Mouse (Mus musculus): Measurements from ENCODE around the gene Cc2d2b. TPM values are rescaled to one million over a fixed set of nuclear protein-coding genes. Genes with fewer than 3 reads are reported as not detected.

The Cc2d2b gene
- 0.05 TPM in 1 of 2 replicates, not detected in the other for polyA plus RNA-seq (2015; fragmentation: Nextera tagmentation; extraction: Ambion mirVana)

DNA sequence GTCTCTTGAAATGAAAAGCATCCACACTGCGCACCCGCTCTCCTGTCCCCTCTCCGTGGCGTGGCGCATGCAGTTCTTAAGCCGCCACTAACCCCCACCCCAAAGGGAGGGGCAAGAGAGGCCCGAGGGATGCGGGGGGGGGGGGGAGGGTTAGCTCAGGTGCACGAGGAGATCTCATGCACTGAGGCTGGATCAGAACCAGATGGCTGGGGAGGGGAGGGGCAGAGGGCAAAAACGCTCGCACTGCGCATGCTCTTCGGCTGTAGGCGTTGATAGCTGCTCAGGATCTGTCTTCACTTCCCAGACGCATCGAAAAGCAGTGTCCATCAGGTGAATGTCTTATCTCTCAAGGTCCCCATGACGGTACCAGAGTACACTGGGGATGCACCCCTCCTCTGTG lies at the start of gene Cc2d2b:
Gene Cc2d2b (plus strand): TSS at position 195 of the 400 bp plus-strand sequence.
- peak within 1 kb of the TSS; percentile 54 for H3K4me2 ChIP-seq
- ATAC-seq (ENCODE audit: extremely low read depth, insufficient number of reproducible peaks, low FRiP score, low TSS enrichment), result no peak
- no peaks in the 10 kb centered on the region for H3K36me3 ChIP-seq
- H3K27me3 ChIP-seq (replicated peaks), result peaks cover 15% of the 10 kb centered on the region
- H3K27ac ChIP-seq (replicated peaks), result no peak within 1 kb of the TSS
- whole genome bisulfite sequencing, result 46% methylated on average over 16 of the region's 17 CpGs
- H3K4me1 ChIP-seq, result no peaks in the 10 kb centered on the region
- peak within 1 kb of the TSS; percentile 24 for H3K4me3 ChIP-seq
- no peak within 1 kb of the TSS for H3K9ac ChIP-seq
- H3K9me3 ChIP-seq, result no peaks in the 10 kb centered on the region

DNA sequence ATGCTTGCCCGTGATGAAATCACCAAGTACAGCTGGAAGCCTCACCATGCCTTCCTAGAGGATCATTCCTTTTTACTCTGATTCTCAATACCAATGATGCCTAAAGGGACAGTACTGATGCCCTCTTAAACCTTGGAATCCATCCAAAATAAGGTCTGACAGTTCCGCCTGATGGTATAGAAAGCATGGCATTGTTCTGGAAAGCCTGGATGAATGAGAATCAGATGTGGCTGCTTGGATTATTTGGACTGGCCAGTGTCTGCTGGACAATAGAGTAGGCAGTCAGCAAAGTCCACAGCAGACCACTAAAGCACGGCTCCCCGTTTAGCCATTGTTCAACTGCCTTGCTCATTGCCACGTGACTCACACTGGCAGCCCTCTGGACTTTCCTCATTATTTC lies 48.7 kb upstream of the Cc2d2b start:
- Histone ChIP-seq H3K27me3 (replicated peaks) (no peaks in the 10 kb centered on the region), H3K27ac (replicated peaks) (no peak overlapping the region), H3K36me3 (no peaks in the 10 kb centered on the region), H3K4me2 (no peak overlapping the region), H3K4me3 (no peak overlapping the region), H3K9ac (no peak overlapping the region), H3K4me1 (peaks cover 20% of the 10 kb centered on the region), H3K9me3 (no peaks in the 10 kb centered on the region)
- ATAC-seq (ENCODE audit: extremely low read depth, insufficient number of reproducible peaks, low FRiP score, low TSS enrichment), result no peak
- 72% methylated on average over 5 of the region's 5 CpGs for WGBS

DNA sequence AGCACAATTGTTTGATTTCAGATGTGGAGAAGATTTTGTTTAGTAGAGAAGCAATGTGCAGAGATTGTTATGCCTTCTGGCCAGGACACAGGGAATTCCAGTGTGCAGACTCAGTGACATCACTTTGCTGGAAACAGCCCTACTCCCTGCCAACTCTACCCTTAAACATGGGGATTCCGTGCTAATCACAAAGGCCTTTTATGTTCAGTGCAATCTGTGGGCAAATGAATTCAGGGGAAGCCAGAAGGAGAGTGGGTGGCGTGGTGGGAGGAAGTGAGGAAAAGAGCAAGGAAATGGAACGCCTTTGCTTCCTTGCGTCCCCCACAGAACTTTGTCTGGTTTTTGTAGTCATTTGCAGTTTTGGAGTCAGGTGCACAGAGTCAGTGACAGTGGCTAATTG lies 46.1 kb upstream of the Cc2d2b start:
- H3K9me3 ChIP-seq, result no peaks in the 10 kb centered on the region
- peak overlapping the region; percentile 16; the same call in 1 of the 2 replicates for H3K4me2 ChIP-seq
- H3K36me3 ChIP-seq, result no peaks in the 10 kb centered on the region
- no peak for ATAC-seq (ENCODE audit: extremely low read depth, insufficient number of reproducible peaks, low FRiP score, low TSS enrichment)
- H3K9ac ChIP-seq, result 0 out of 2 replicates have a peak overlapping the region, but pooled peaks have one; percentile 5
- H3K4me1 ChIP-seq, result peaks cover 25% of the 10 kb centered on the region
- 0 out of 2 replicates have a peak overlapping the region, but pooled peaks have one; percentile 28 for H3K27ac ChIP-seq (replicated peaks)
- WGBS, result 47% methylated on average over 4 of the region's 4 CpGs
- no peak overlapping the region for H3K4me3 ChIP-seq
- H3K27me3 ChIP-seq (replicated peaks), result no peaks in the 10 kb centered on the region

DNA sequence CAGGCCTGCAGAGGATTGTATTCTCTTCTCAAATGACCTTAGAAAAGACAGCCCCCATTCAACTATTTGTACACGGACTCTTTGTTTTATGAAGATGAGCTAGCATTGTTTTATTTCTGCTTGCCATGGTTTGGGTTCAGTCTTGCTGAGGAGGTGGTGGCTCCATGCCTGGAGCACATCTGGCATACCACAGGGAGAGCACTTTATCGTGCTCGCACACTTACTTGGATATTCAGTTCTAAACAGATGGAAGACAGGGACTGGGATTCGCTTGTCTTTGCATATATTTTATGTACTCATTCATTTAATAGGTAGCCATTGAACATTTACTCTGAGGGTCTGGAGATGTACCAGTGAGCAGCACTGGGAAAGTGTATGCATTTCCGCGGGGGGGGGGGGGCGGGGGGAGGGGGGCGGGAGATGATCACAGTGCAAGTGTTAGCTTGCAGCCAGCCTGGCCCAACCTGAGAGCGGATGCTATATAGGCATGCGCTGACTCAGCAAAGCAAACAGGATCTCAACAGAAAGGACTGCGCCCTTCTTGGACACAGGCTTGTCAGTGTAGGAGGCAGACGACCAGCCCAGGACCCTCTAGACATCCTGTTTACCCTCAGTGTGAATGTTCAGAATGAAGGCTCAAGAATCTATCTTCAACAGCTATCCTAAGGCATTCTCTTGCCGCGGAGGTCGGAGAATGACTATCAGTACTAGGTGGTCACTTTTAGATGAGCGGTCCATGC lies 35.5 kb upstream of the Cc2d2b start:
- no peaks in the 10 kb centered on the region for H3K36me3 ChIP-seq
- no peak overlapping the region for H3K9ac ChIP-seq
- H3K27ac ChIP-seq (replicated peaks), result no peak overlapping the region
- no peaks in the 10 kb centered on the region for H3K27me3 ChIP-seq (replicated peaks)
- no peak overlapping the region for H3K4me3 ChIP-seq
- H3K4me1 ChIP-seq, result peaks cover 11% of the 10 kb centered on the region
- ATAC-seq (ENCODE audit: extremely low read depth, insufficient number of reproducible peaks, low FRiP score, low TSS enrichment), result no peak
- 76% methylated on average over 15 of the region's 16 CpGs for WGBS
- H3K4me2 ChIP-seq, result no peak overlapping the region
- no peaks in the 10 kb centered on the region for H3K9me3 ChIP-seq

DNA sequence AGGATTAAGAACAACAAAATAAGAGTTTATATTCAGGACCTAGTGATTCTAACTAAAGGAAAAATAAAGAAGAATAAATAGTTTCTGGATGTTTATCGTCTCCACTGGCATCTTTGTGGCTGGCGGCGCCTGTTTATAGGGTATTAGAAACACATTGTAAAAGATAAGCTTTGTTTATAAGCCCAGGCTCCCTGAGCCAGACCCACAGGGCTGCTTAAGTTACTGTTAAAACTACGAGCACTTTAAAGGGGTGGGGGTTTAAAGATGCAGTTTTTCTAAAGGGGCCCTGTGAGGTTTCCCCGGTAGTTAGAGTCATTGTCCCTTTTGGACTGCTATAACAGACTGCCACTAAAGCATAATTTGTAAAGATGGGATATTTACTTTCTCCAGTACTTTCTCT lies 33.9 kb upstream of the Cc2d2b start:
- Histone ChIP-seq H3K27me3 (replicated peaks) (no peaks in the 10 kb centered on the region), H3K9ac (no peak overlapping the region), H3K27ac (replicated peaks) (no peak overlapping the region), H3K36me3 (no peaks in the 10 kb centered on the region), H3K4me1 (peaks cover 11% of the 10 kb centered on the region), H3K4me2 (no peak overlapping the region), H3K9me3 (no peaks in the 10 kb centered on the region), H3K4me3 (no peak overlapping the region)
- no peak for ATAC-seq (ENCODE audit: extremely low read depth, insufficient number of reproducible peaks, low FRiP score, low TSS enrichment)
- 67% methylated on average over 5 of the region's 5 CpGs for WGBS

DNA sequence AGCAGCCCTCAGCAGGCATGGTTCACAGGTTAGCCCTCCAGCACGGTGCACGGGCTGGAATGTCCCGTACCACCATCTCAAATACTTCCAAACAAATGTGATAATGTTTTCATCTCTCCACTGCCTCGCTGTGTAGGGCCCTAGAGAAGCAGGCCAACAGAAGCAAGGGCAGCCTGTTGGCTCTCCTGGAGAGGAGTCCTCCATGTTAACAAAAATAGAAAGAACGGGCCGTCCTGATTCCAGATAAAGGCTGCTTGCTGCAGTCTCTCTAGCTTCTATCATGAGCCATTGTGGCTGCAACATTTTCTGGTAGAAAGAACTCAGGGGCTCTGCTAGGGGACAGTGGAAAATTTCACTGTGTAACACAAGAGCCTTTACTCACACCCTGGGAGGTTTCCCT lies 31.6 kb upstream of the Cc2d2b start:
- ATAC-seq (ENCODE audit: extremely low read depth, insufficient number of reproducible peaks, low FRiP score, low TSS enrichment), result no peak
- Histone ChIP-seq H3K9me3 (no peaks in the 10 kb centered on the region), H3K4me3 (no peak overlapping the region), H3K27ac (replicated peaks) (peak overlapping the region; percentile 42; the same call in 1 of the 2 replicates), H3K4me2 (no peak overlapping the region), H3K9ac (peak overlapping the region; percentile 19; the same call in 1 of the 2 replicates), H3K36me3 (no peaks in the 10 kb centered on the region), H3K27me3 (replicated peaks) (no peaks in the 10 kb centered on the region), H3K4me1 (peaks cover 20% of the 10 kb centered on the region)
- WGBS, result 17% methylated on average over 6 of the region's 6 CpGs

DNA sequence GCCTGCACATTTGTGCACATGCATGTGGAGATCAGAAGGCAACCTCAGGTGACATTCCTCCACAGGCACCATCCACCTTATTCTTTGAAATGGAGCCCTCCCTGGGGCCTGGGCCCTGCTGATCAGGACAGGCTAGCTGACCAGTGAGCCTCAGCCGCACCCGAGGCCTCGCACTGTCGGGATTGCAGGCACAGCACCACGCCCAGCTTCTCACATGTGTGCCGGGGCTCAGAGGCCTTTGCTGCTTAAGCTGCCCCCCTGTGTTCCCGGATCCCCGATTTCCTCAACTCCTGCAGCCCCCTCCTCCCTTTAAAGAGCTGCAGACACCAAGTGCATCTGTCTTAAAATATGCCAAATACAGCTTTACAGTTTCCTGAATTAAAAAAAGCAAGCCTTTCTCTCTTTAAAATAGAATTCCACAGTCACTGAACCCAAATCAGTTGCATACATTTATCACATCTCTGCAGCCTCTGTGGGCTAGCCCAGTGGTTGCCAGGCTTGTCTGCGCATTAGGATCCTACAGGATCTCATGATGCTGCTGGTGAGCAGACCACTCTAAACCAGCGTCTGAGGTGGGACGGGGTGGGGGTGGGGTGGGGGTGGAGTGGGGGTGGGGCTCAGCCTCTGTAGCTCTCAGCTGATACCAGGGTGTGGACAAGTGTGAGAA lies 29.0 kb upstream of the Cc2d2b start:
- Histone ChIP-seq H3K36me3 (no peaks in the 10 kb centered on the region), H3K27me3 (replicated peaks) (no peaks in the 10 kb centered on the region), H3K9me3 (no peaks in the 10 kb centered on the region), H3K4me2 (no peak overlapping the region), H3K27ac (replicated peaks) (no peak overlapping the region), H3K9ac (no peak overlapping the region), H3K4me3 (no peak overlapping the region), H3K4me1 (peaks cover 20% of the 10 kb centered on the region)
- 27% methylated on average over 11 of the region's 11 CpGs for WGBS
- ATAC-seq (ENCODE audit: extremely low read depth, insufficient number of reproducible peaks, low FRiP score, low TSS enrichment), result no peak

DNA sequence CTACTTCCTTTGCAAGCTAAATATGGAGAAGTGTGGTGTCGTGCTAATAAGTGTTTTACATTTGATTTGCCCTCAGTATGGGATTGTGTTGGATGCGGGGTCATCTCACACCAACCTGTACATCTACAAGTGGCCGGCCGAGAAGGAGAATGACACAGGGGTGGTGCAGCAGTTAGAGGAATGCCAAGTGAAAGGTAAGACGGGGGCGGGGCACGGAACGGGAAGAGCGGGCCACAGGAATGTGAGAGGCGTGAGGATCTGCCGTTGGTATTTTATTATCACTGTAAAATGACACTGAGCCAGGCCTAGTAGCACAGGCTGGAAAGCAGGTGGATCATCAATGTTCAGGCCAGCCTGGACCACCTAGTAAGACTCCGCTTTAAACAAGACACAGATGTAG lies 28.2 kb upstream of the Cc2d2b start:
- Histone ChIP-seq H3K27ac (replicated peaks) (no peak overlapping the region), H3K27me3 (replicated peaks) (no peaks in the 10 kb centered on the region), H3K4me2 (peak overlapping the region; percentile 22; the same call in 1 of the 2 replicates), H3K9me3 (no peaks in the 10 kb centered on the region), H3K36me3 (no peaks in the 10 kb centered on the region), H3K9ac (no peak overlapping the region), H3K4me3 (no peak overlapping the region), H3K4me1 (peaks cover 20% of the 10 kb centered on the region)
- 50% methylated on average over 12 of the region's 12 CpGs for WGBS
- ATAC-seq (ENCODE audit: extremely low read depth, insufficient number of reproducible peaks, low FRiP score, low TSS enrichment), result no peak

DNA sequence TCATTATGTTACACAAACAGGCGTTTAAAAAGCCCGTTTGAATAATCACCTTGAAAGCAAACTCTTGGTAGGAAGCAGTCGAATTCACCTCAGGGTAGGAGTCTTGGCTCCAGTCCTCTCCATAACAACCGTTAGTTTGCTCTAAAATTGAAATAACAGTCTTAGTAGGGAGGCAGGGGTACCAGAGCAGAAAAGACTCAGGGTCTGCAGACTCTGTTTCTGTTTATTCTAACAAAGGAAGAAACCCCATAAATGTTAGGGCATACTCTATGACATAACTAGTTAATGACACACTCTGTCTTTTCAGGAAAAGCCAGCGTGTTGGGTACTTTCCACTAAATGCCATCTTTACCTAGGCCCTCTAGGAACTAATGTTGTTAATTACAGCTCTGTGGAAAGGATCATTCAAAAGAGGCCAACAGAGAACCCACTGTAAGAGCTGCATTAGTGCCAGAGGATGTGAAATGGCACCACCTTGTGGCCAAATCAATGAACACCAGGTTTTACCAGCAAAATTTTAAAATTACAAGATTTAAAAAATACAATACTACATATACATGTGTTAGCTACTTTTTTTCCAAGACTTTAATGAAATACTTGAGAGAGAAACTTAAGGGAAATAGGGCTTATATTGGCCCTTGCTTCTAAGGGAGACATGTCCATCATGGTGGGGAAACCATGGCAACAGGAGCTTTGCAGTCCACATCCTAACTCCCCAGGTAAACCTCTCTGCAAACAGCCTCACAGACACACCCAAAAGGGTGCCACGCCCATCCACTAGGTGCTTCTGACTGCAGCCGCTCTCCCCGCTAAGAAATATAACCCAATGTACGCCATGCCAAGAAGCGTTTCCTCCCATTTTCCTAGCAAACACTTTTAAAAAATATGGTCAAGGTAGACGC lies 26.2 kb upstream of the Cc2d2b start:
- H3K4me3 ChIP-seq, result no peak overlapping the region
- no peak overlapping the region for H3K27ac ChIP-seq (replicated peaks)
- H3K9ac ChIP-seq, result no peak overlapping the region
- no peak overlapping the region for H3K4me2 ChIP-seq
- peaks cover 12% of the 10 kb centered on the region for H3K4me1 ChIP-seq
- no peak for ATAC-seq (ENCODE audit: extremely low read depth, insufficient number of reproducible peaks, low FRiP score, low TSS enrichment)
- no peaks in the 10 kb centered on the region for H3K36me3 ChIP-seq
- WGBS, result 50% methylated on average over 11 of the region's 11 CpGs
- no peaks in the 10 kb centered on the region for H3K27me3 ChIP-seq (replicated peaks)
- no peaks in the 10 kb centered on the region for H3K9me3 ChIP-seq

DNA sequence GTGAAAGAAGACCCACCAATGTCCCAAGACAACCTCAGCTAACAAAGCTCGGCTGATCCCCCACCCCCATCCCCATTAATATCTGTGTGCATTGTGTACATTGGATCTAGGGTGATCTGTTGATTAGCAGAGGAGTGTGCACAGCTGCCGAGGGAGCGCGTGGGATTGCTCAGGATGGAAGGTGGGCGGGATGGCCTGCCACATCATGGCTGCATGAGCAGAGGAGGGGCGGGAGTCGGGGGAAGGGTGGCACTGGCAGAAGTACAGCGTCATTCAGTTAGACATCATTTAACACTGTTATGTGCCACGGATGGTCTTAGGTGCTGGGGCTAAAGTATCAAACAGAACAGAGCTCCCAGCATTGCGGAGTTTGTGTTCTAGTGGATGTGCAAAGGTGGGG lies 25.0 kb upstream of the Cc2d2b start:
- 0 out of 2 replicates have a peak overlapping the region, but pooled peaks have one; percentile 8 for H3K9ac ChIP-seq

DNA sequence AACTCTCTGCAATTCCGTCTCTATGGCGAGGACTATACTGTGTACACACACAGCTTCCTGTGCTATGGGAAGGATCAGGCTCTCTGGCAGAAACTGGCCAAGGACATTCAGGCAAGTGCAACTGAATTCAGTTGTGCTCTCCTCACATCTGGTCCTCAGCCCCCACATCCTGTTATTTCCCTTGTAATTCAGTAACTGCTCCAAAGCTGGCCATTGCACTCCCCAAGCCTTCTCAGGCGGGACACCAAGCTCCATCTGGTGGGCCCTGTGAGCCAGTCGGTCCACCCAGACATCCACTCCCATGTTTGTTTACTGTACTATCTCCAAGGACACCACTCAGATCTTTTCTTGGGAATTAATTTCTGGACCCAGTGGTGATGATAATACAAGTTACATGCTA lies 22.4 kb upstream of the Cc2d2b start:
- no peak overlapping the region for H3K4me3 ChIP-seq
- H3K27me3 ChIP-seq (replicated peaks), result no peaks in the 10 kb centered on the region
- 59% methylated on average over 4 of the region's 4 CpGs for WGBS
- no peaks in the 10 kb centered on the region for H3K9me3 ChIP-seq
- H3K27ac ChIP-seq (replicated peaks), result no peak overlapping the region
- 0 out of 2 replicates have a peak, but pooled peaks cover 4% of the 10 kb centered on the region for H3K4me1 ChIP-seq
- no peaks in the 10 kb centered on the region for H3K36me3 ChIP-seq
- H3K9ac ChIP-seq, result no peak overlapping the region
- H3K4me2 ChIP-seq, result no peak overlapping the region
- ATAC-seq (ENCODE audit: extremely low read depth, insufficient number of reproducible peaks, low FRiP score, low TSS enrichment), result no peak

More for the DNA sequence above, 25.0 kb upstream of the Cc2d2b start:
- H3K4me1 ChIP-seq, result peaks cover 12% of the 10 kb centered on the region
- no peak overlapping the region for H3K4me3 ChIP-seq
- no peak for ATAC-seq (ENCODE audit: extremely low read depth, insufficient number of reproducible peaks, low FRiP score, low TSS enrichment)
- H3K27me3 ChIP-seq (replicated peaks), result no peaks in the 10 kb centered on the region
- no peaks in the 10 kb centered on the region for H3K36me3 ChIP-seq
- H3K4me2 ChIP-seq, result no peak overlapping the region
- 50% methylated on average over 10 of the region's 10 CpGs for WGBS
- H3K27ac ChIP-seq (replicated peaks), result no peak overlapping the region
- no peaks in the 10 kb centered on the region for H3K9me3 ChIP-seq

Data from heart, embryonic 13.5 days (tissue).